Mouse (Mus musculus) v-Abl transformed pro-B cells (cell line): ENCODE results near the gene Wdr91.

Experiments
- in situ Hi-C, 2 experiments: fragments of 400-800 bp; cut with MboI; formaldehyde crosslinking; loops; one replicate each; pipeline ENCODE4 v1.15.1; 2025; ENCODE audit not compliant: unreplicated experiment in 2 of 2

Wdr91 gene

GRCm38 (mm10) chr6:34921941-34922340, 11.3 kb upstream of the Wdr91 start:
- in situ Hi-C loops, result loop anchor here (5.0 to 10.0 kb wide), 4 partner anchors 40 to 627 kb away; no protein-coding TSS in a partner anchor

GRCm38 (mm10) chr6:34920631-34921030, 10.0 kb upstream of the Wdr91 start:
- in situ Hi-C loops, result loop anchor here (5.0 to 10.0 kb wide), 4 partner anchors 38 to 626 kb away; no protein-coding TSS in a partner anchor

- in situ Hi-C loops, result loop anchor here (5.0 to 10.0 kb wide), 4 partner anchors 38 to 625 kb away; no protein-coding TSS in a partner anchor
Measured at GRCm38 (mm10) chr6:34919956-34920355, 9.3 kb upstream of the Wdr91 start, which contains the start of gene Stra8. TSS of gene Stra8 (plus strand) at chr6:34920163.

GRCm38 (mm10) chr6:34919146-34919545, 8.5 kb upstream of the Wdr91 start:
- in situ Hi-C loops, result loop anchor here in 1 of 2 experiments (5.0 kb wide), 1 partner anchor 37 kb away; no protein-coding TSS in a partner anchor

GRCm38 (mm10) chr6:34914462-34914861, 3.8 kb upstream of the Wdr91 start:
- in situ Hi-C loops, result no loop called here

- in situ Hi-C loops, result no loop called here
Measured at GRCm38 (mm10) chr6:34913341-34914040, 2.8 kb upstream of the Wdr91 start.

- in situ Hi-C loops, result no loop called here
Measured at GRCm38 (mm10) chr6:34909631-34910345, 888 bp downstream of the Wdr91 start.

- in situ Hi-C loops, result no loop called here
Measured at GRCm38 (mm10) chr6:34907696-34908260, 2.9 kb downstream of the Wdr91 start.

- in situ Hi-C loops, result no loop called here
Measured at GRCm38 (mm10) chr6:34907121-34907614, 3.5 kb downstream of the Wdr91 start.

- in situ Hi-C loops, result no loop called here
Measured at GRCm38 (mm10) chr6:34906661-34907060, 4.0 kb downstream of the Wdr91 start.

- in situ Hi-C loops, result no loop called here
Measured at GRCm38 (mm10) chr6:34906125-34906524, 4.6 kb downstream of the Wdr91 start.

GRCm38 (mm10) chr6:34904361-34904760, 6.3 kb downstream of the Wdr91 start:
- in situ Hi-C loops, result no loop called here

- in situ Hi-C loops, result no loop called here
Measured at GRCm38 (mm10) chr6:34903851-34904250, 6.8 kb downstream of the Wdr91 start.

GRCm38 (mm10) chr6:34903441-34903840, 7.2 kb downstream of the Wdr91 start:
- in situ Hi-C loops, result no loop called here

- in situ Hi-C loops, result no loop called here
Measured at GRCm38 (mm10) chr6:34902578-34902977, 8.1 kb downstream of the Wdr91 start.

GRCm38 (mm10) chr6:34901911-34902444, 8.7 kb downstream of the Wdr91 start:
- in situ Hi-C loops, result no loop called here

- in situ Hi-C loops, result no loop called here
Measured at GRCm38 (mm10) chr6:34900990-34901389, 9.7 kb downstream of the Wdr91 start.

- in situ Hi-C loops, result loop anchor here in 1 of 2 experiments (25.0 kb wide), 1 partner anchor 737 kb away; no protein-coding TSS in a partner anchor
Measured at GRCm38 (mm10) chr6:34899127-34899526, 11.5 kb downstream of the Wdr91 start.

- in situ Hi-C loops, result loop anchor here in 1 of 2 experiments (25.0 kb wide), 1 partner anchor 734 kb away; no protein-coding TSS in a partner anchor
Measured at GRCm38 (mm10) chr6:34896168-34896780, 14.4 kb downstream of the Wdr91 start.

- in situ Hi-C loops, result loop anchor here in 1 of 2 experiments (25.0 kb wide), 1 partner anchor 733 kb away; no protein-coding TSS in a partner anchor
Measured at GRCm38 (mm10) chr6:34895569-34895968, 15.1 kb downstream of the Wdr91 start.
